Mouse (Mus musculus) right cerebral cortex, postnatal 10 days (tissue): Measurements from ENCODE around the gene Col27a1.

Source experiments
- DNase-seq, 2 experiments: peaks; one replicate each; pipeline ENCODE4 v3.0.0; 2021; ENCODE audit warnings: low spot score in 2 of 2

The Col27a1 gene

GRCm38 (mm10) chr4:63225373-63225772 is 11.6 kb downstream of the Col27a1 start:
- no peak for DNase-seq

GRCm38 (mm10) chr4:63226164-63226882 is 12.5 kb downstream of the Col27a1 start:
- DNase-seq = peak; percentile 63 to 72

GRCm38 (mm10) chr4:63226883-63227235 is 13.1 kb downstream of the Col27a1 start:
- no peak for DNase-seq

- peak; percentile 76 for DNase-seq
Measured at GRCm38 (mm10) chr4:63228943-63229342, 15.1 kb downstream of the Col27a1 start.

- peak; percentile 55 to 60 for DNase-seq
Measured at GRCm38 (mm10) chr4:63229991-63230581, 16.3 kb downstream of the Col27a1 start.

GRCm38 (mm10) chr4:63231121-63231520 is 17.3 kb downstream of the Col27a1 start:
- no peak for DNase-seq

- no peak for DNase-seq
Measured at GRCm38 (mm10) chr4:63232542-63233020, 18.8 kb downstream of the Col27a1 start.

GRCm38 (mm10) chr4:63233557-63234452 is 20.0 kb downstream of the Col27a1 start:
- peak in 1 of 2 experiments; percentile 49 for DNase-seq

GRCm38 (mm10) chr4:63234852-63235251 is 21.0 kb downstream of the Col27a1 start:
- DNase-seq = no peak

- no peak for DNase-seq
Measured at GRCm38 (mm10) chr4:63236235-63236634, 22.4 kb downstream of the Col27a1 start.

GRCm38 (mm10) chr4:63237225-63237624 is 23.4 kb downstream of the Col27a1 start:
- DNase-seq = no peak

GRCm38 (mm10) chr4:63238141-63238540 is 24.3 kb downstream of the Col27a1 start:
- DNase-seq = no peak

GRCm38 (mm10) chr4:63238722-63239121 is 24.9 kb downstream of the Col27a1 start:
- DNase-seq = no peak

GRCm38 (mm10) chr4:63241031-63241430 is 27.2 kb downstream of the Col27a1 start:
- no peak for DNase-seq

GRCm38 (mm10) chr4:63247991-63248390 is 34.2 kb downstream of the Col27a1 start:
- DNase-seq = no peak

- DNase-seq = no peak
Measured at GRCm38 (mm10) chr4:63248951-63249350, 35.1 kb downstream of the Col27a1 start.

GRCm38 (mm10) chr4:63251760-63252159 is 38.0 kb downstream of the Col27a1 start:
- peak; percentile 47 to 60 for DNase-seq

- peak; percentile 54 to 69 for DNase-seq
Measured at GRCm38 (mm10) chr4:63253716-63254115, 39.9 kb downstream of the Col27a1 start.

- no peak for DNase-seq
Measured at GRCm38 (mm10) chr4:63254151-63254550, 40.3 kb downstream of the Col27a1 start.

- no peak for DNase-seq
Measured at GRCm38 (mm10) chr4:63256371-63256770, 42.6 kb downstream of the Col27a1 start.

GRCm38 (mm10) chr4:63257346-63257745 is 43.5 kb downstream of the Col27a1 start:
- DNase-seq = no peak

- no peak for DNase-seq
Measured at GRCm38 (mm10) chr4:63258096-63258495, 44.3 kb downstream of the Col27a1 start.
